Mouse (Mus musculus) A20 (cell line): ENCODE measurements around the gene Gpr63.
"Not testable (repeated sequence)": the region's sequence is repeated elsewhere in the genome, so short reads cannot be mapped to it uniquely, and the experiment has no call there.

Experiments used
- DNase-seq: peaks from one replicate; pipeline ENCODE4 v3.0.0-alpha.2; 2011; ENCODE audit warnings: low read depth, low spot score

The Gpr63 gene

GRCm38 (mm10) chr4:24966299-24966991, at the start of gene Gpr63:
Gene Gpr63, plus strand, starts transcription at chr4:24966407.
- DNase-seq, result no peak

DNA sequence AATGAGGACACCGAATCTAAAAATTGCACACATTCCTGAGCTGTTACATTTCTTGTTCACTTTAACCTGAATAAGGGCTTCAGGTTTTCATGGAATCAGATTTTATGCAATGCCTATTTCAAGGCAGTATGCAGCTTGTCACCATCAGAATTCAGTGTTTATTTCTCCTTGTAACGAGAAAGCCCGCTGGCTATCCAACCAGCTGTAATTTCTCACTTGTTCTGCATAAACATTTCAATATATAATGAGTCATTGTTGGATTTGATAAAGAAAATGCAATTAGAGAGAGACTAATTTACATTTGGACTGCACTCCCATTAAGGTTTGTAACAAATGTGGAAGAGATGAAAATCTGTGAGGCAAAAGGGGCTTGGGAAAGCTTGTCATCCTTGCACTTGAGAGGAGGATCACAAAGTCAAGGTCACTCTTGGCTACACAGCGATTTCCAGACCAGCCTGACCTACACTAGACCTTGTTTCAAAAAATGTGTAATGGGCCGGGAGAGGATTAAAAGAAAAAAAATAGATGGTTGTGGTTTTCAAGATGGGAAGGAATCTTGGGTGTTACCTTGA, 46.1 kb upstream of the Gpr63 start:
- DNase-seq, result no peak

- DNase-seq, result no peak
Observed at GRCm38 (mm10) chr4:24924726-24925125, 41.5 kb upstream of the Gpr63 start.

GRCm38 (mm10) chr4:24928260-24928780, 37.9 kb upstream of the Gpr63 start:
- no peak for DNase-seq

GRCm38 (mm10) chr4:24928926-24929325, 37.3 kb upstream of the Gpr63 start:
- no peak for DNase-seq

DNA sequence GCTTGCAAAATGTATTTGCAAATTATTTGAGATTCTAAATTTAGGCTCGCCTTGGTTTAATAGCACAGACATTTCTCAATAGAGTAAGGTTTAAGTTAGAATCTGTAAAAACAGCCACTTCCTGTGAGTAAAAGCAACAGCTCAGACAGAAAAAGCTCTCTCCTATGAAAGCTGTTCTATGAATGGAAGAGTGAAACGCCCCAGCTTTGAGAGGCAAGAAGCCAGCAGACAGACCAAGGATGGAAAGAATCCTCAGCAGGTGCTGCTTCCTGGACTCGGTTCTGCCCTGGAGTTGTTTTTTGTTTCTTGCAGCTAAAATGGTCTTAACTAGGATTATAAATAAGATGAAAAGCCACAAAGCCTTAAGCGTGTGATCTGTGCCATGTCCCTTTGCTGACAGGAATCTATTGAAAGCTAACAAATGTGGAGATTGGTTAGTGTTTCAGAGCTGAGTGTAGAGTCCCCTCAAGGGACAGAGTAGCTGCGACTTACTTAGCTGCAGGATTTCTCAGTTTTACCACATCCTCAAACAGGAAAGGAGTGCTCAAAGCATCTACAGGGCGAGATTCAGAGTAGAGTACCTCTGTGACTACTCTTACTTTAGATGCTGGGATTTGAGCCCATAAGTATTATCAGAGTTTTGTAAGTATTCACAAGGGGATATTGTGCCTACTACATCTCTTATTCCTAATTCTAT, 23.3 kb upstream of the Gpr63 start:
- no peak for DNase-seq

GRCm38 (mm10) chr4:24965918-24966298, 299 bp upstream of the Gpr63 start:
- no peak for DNase-seq

DNA sequence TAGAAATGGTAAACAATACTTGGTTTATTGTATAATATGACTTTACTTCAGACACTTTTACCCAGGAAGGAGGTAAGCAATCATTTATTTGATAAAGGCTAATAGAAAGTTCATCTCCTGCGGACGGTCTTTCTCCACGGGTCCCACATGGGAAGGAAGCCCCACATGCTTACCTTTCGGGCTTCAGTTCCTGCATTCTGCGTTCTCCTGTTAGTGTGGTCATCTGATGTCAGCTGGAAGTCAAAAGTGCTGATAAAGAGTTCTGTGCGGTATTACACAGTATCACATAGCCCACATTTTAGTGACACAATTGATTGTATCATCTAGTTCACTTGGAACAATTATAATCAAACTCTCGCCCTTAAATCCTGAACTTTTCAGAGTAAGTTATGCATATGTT, 1.0 kb downstream of the Gpr63 start:
- no peak for DNase-seq

GRCm38 (mm10) chr4:24978589-24978988, 12.4 kb downstream of the Gpr63 start:
- no peak for DNase-seq

- DNase-seq, result no peak
Observed at GRCm38 (mm10) chr4:24985612-24986011, 19.4 kb downstream of the Gpr63 start.

DNA sequence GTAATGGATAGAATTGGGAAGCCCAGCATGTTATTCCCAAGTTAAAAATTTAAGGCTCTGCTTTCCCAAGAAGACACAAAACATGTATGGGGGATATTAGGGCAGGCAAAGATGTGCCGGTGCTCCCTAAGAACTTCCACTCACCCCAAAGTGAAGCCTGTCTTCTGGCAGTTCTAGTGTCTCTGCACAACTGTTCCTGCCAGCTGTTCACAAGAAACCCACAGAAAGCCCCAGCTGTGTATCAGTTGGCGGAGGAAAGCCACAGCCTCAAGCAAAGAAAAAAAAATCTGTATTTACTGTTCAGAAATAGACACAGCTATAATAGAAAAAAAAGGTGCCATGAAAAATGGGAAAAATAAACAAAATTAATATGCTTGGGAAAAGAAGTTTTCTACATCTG, 25.3 kb downstream of the Gpr63 start:
- no peak for DNase-seq

DNA sequence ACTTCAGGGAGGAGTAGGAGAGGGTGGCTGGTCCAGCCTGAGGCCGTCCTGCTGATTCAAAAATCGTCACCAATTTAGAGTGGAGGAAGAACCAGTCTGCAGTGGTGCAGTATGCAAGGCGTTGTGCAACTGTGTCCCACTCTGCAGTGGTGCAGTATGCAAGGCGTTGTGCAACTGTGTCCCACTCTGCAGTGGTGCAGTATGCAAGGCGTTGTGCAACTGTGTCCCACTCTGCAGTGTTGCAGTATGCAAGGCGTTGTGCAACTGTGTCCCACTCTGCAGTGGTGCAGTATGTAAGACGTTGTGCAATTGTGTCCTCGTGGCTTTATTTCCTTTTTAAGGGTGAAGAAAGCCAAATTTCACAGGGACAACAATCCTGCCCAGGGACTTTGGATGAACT, 43.1 kb downstream of the Gpr63 start:
- not testable (repeated sequence) for DNase-seq

DNA sequence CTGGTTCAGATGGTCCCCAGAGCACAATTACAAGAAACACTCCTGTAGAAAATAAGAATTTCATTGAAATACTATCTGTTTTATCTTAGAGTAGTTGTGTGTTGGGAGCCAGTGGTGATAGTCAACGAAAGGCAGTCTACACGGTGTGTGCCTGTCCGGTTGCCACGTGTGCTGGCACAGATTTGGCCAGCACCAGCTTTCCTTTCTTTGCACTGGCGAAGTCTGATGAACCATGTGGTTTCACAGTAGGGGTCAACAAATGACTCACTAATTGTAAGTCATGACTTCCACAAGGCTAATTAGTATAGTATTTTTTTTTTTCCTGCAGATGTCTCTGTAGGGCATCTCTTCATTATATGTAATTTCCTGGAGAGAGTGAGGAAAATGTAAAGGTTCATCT, 45.6 kb downstream of the Gpr63 start:
- no peak for DNase-seq

DNA sequence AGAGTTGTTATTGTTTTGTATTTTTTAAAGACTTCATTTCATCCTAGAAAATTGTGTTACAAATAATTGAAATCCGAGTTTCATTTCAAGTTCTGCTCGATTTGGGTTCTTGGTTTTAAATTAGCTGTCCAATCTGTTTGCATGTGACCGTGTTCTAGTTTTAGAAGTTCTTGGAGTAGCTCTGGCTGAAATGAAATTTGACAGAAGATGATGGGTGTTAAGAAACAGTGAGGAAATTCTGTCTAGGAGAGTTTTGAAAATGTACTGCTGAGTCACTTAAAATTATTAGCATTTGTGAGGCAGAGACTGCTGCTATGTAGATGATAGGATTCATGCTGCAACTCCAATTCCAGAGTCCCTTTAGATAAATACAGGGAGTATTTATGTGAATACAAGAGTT, 46.5 kb downstream of the Gpr63 start:
- DNase-seq, result no peak

GRCm38 (mm10) chr4:25015017-25015655, 48.9 kb downstream of the Gpr63 start:
- no peak for DNase-seq

DNA sequence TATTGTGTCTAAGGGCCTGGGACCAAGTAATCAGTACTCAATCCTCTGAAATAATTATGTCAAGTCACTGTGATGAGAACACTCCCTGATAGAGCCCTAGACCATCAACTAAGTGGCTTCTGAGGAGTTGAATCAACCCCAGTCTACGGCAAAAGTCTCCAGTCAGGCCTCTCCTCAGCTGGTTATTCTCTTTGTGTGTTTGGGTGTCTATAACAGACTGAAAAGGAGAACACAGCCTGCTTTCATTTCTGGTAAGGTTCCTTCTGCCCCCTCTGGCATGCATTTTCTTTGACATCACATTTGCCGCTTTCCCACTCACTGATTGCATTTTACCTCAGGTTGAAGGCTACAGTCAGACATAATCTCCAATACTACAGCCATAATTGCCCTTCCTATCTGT, 62.0 kb downstream of the Gpr63 start:
- DNase-seq, result no peak

DNA sequence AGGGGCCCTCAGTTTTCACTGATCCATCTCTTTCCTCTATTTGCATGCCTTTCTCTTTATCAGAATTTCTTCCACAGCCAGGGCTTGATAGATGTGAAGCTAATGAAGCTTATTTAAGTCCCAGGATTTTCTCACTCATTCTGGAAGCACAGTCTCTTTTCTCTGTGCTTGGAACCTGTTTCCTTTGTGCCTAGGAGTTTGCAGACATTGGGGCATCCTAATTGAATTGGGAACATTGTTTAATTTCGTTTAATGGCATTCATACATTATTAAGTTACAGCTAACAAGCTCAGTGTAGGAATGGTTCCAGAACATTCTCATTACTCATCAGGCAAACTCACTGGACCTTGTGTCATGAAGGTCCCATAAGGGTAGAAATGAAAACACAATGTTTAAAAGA, 62.5 kb downstream of the Gpr63 start:
- DNase-seq, result no peak

GRCm38 (mm10) chr4:25029875-25030274, 63.7 kb downstream of the Gpr63 start:
- DNase-seq, result no peak

- no peak for DNase-seq
Observed at GRCm38 (mm10) chr4:25035158-25035791, 69.1 kb downstream of the Gpr63 start.

- DNase-seq, result no peak
Observed at GRCm38 (mm10) chr4:25035806-25036205, 69.6 kb downstream of the Gpr63 start.

GRCm38 (mm10) chr4:25037260-25037659, 71.1 kb downstream of the Gpr63 start:
- DNase-seq, result no peak

DNA sequence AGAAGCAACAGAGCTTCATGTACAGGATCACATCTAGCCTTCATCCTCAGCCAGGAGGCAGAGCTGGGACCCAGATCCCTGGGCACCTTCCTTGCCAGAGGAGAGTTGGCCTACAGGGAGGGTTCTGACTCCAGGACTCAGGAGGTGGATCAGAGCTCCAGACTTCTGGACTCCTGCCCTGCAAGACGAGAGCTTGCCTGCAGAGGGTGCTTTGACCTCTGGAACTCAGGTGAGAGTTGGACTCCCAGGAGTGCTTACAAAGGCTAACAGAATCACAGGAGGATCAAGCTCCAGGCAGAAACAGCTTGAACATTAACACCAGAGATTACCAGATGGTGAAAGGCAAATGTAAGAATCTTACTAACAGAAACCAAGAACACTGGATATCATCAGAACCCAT, 89.3 kb downstream of the Gpr63 start:
- DNase-seq, result not testable (repeated sequence)
